Mouse (Mus musculus) thymus, adult 2 months (tissue): ENCODE data around the gene Senp8. TPM values are rescaled to one million over a fixed set of nuclear protein-coding genes. Genes with fewer than 3 reads are reported as not detected.

ENCODE experiments used
- DNase-seq: peaks from one replicate; pipeline ENCODE4 v3.0.0; 2021
- H3K27ac ChIP-seq: fragments of 200-500 bp; 2 replicates; pipeline ENCODE4 v1.5.1; 2012; ENCODE audit warnings: low read length, control low read depth; ENCODE audit not compliant: control insufficient read depth, insufficient read depth
- H3K27me3 ChIP-seq: fragments of 200-500 bp; 2 replicates; pipeline ENCODE4 v1.6.1; 2012; ENCODE audit warnings: mild to moderate bottlenecking, low read length, moderate library complexity, mixed read lengths; ENCODE audit not compliant: control insufficient read depth, insufficient read depth
- H3K36me3 ChIP-seq: fragments of 200-500 bp; 2 replicates; pipeline ENCODE4 v1.6.1; 2012; ENCODE audit warnings: mild to moderate bottlenecking, low read length, moderate library complexity; ENCODE audit not compliant: control insufficient read depth, insufficient read depth
- H3K4me1 ChIP-seq: fragments of 200-500 bp; replicated peaks from 2 replicates; pipeline ENCODE4 v1.6.1; 2012; ENCODE audit warnings: low read length; ENCODE audit not compliant: control insufficient read depth, insufficient read depth
- H3K4me3 ChIP-seq: fragments of 200-500 bp; 2 replicates; pipeline ENCODE4 v1.5.1; 2012; ENCODE audit warnings: mild to moderate bottlenecking, low read length, control low read depth, moderate library complexity; ENCODE audit not compliant: control insufficient read depth, insufficient read depth
- CTCF ChIP-seq: fragments of 200-500 bp; IDR thresholded peaks from 2 replicates; pipeline ENCODE4 v1.5.1; 2012; ENCODE audit warnings: mild to moderate bottlenecking, control low read depth, low read length, moderate library complexity, borderline replicate concordance; ENCODE audit not compliant: control insufficient read depth, poor library complexity, insufficient read depth; ENCODE audit errors: extremely low read depth
- POLR2A ChIP-seq: fragments of 200-500 bp; IDR thresholded peaks from 2 replicates; pipeline ENCODE4 v1.6.1; 2012; ENCODE audit warnings: mild to moderate bottlenecking, low read length, control low read depth, moderate library complexity; ENCODE audit not compliant: control insufficient read depth, poor library complexity, insufficient read depth; ENCODE audit errors: extremely low read depth
- WGBS: fragments of 180-500 bp; shearing (Covaris S2); methylation state at CpG from one replicate; pipeline ENCODE4 v1.1.7; 2018; 5-methylcytosine and 5-hydroxymethylcytosine counted together
- polyA plus RNA-seq: library from polyadenylated mRNA; depleted of rRNA; stranded (reverse); fragments of >200 nt; gene quantifications from 2 replicates; pipeline ENCODE4 v1.2.3, GENCODE M21; 2012; rRNA removed

Gene Senp8
- polyA plus RNA-seq, 1 experiment: 3.2 TPM

- Histone ChIP-seq H3K27ac (no peak overlapping the region), H3K4me3 (no peak overlapping the region), H3K4me1 (no peaks in the 10 kb centered on the region), H3K27me3 (no peaks in the 10 kb centered on the region), H3K36me3 (no peaks in the 10 kb centered on the region)
- TF ChIP-seq CTCF: no peak
- no peak for TF ChIP-seq POLR2A
- 94% methylated on average over 7 of the region's 7 CpGs for WGBS
- no peak for DNase-seq
These were observed 49.4 kb downstream of the Senp8 start for GRCm38 (mm10) chr9:59701094-59701493.

GRCm38 (mm10) chr9:59696381-59696780 lies 54.1 kb downstream of the Senp8 start:
- Histone ChIP-seq H3K4me3 (no peak overlapping the region), H3K36me3 (no peaks in the 10 kb centered on the region), H3K27ac (no peak overlapping the region), H3K4me1 (no peaks in the 10 kb centered on the region), H3K27me3 (no peaks in the 10 kb centered on the region)
- TF ChIP-seq CTCF: no peak
- TF ChIP-seq POLR2A: no peak
- WGBS: 92% methylated on average over 3 of the region's 3 CpGs
- no peak for DNase-seq

GRCm38 (mm10) chr9:59695451-59695813 lies 55.1 kb downstream of the Senp8 start:
- Histone ChIP-seq H3K4me1 (no peaks in the 10 kb centered on the region), H3K27me3 (no peaks in the 10 kb centered on the region), H3K36me3 (no peaks in the 10 kb centered on the region), H3K4me3 (no peak overlapping the region), H3K27ac (no peak overlapping the region)
- 44% methylated on average over 3 of the region's 3 CpGs for WGBS
- DNase-seq: no peak
- TF ChIP-seq POLR2A (no peak), CTCF (no peak)

- WGBS: 83% methylated on average over 16 of the region's 16 CpGs
- Histone ChIP-seq H3K4me1 (no peaks in the 10 kb centered on the region), H3K36me3 (no peaks in the 10 kb centered on the region), H3K27me3 (no peaks in the 10 kb centered on the region), H3K27ac (no peak overlapping the region), H3K4me3 (no peak overlapping the region)
- no peak for DNase-seq
- no peak for TF ChIP-seq POLR2A
These were observed 55.7 kb downstream of the Senp8 start for GRCm38 (mm10) chr9:59694571-59695450.

- DNase-seq: no peak
- 60% methylated on average over 9 of the region's 9 CpGs for WGBS
- Histone ChIP-seq H3K4me1 (no peaks in the 10 kb centered on the region), H3K36me3 (no peaks in the 10 kb centered on the region), H3K27ac (no peak overlapping the region), H3K27me3 (no peaks in the 10 kb centered on the region), H3K4me3 (no peak overlapping the region)
- TF ChIP-seq CTCF (no peak), POLR2A (no peak)
These were observed 58.4 kb downstream of the Senp8 start for GRCm38 (mm10) chr9:59692145-59692544.

- no peaks in the 10 kb centered on the region for H3K36me3 ChIP-seq
- TF ChIP-seq POLR2A: no peak
- no peak for TF ChIP-seq CTCF
- H3K4me1 ChIP-seq: no peaks in the 10 kb centered on the region
- no peak for DNase-seq
- H3K4me3 ChIP-seq: no peak overlapping the region
- 32% methylated on average over 23 of the region's 23 CpGs for WGBS
- no peak overlapping the region for H3K27ac ChIP-seq
- H3K27me3 ChIP-seq: no peaks in the 10 kb centered on the region
These were observed 58.8 kb downstream of the Senp8 start for GRCm38 (mm10) chr9:59691635-59692094.

GRCm38 (mm10) chr9:59687416-59688046 lies 63.0 kb downstream of the Senp8 start:
- Histone ChIP-seq H3K27me3 (no peaks in the 10 kb centered on the region), H3K36me3 (no peaks in the 10 kb centered on the region), H3K4me1 (no peaks in the 10 kb centered on the region), H3K27ac (no peak overlapping the region), H3K4me3 (no peak overlapping the region)
- 32% methylated on average over 6 of the region's 6 CpGs for WGBS
- TF ChIP-seq CTCF (no peak), POLR2A (no peak)
- no peak for DNase-seq

Other genes starting within 250 kb of the Senp8 start
- 65.4 and 83.0 TPM in 2 replicates for gene Hexa, start 211.2 kb downstream of the Senp8 start, polyA plus RNA-seq
- gene Tmem202, start 210.9 kb downstream of the Senp8 start, polyA plus RNA-seq: 0.23 and 0.35 TPM in 2 replicates
- gene Celf6, start 172.8 kb downstream of the Senp8 start, polyA plus RNA-seq: 0.10 TPM in 1 of 2 replicates, not detected in the other
- gene Parp6, start 133.4 kb downstream of the Senp8 start, polyA plus RNA-seq: 45.3 and 62.9 TPM in 2 replicates
- gene Pkm, start 94.3 kb downstream of the Senp8 start, polyA plus RNA-seq: 916 and 1,063 TPM in 2 replicates
- 0.69 and 1.00 TPM in 2 replicates for gene Gramd2, start 70.6 kb downstream of the Senp8 start, polyA plus RNA-seq
- gene Myo9a, start 186 bp upstream of the Senp8 start, polyA plus RNA-seq: 2.4 and 4.1 TPM in 2 replicates
- gene Nr2e3, start 209.9 kb upstream of the Senp8 start, polyA plus RNA-seq: not detected in 2 replicates